Mouse (Mus musculus): ENCODE measurements around the gene Ubap1l.

- no peak for TF ChIP-seq POLR2A (IDR thresholded peaks at IDR 0.05; ENCODE audit: control insufficient read depth, low read depth, low read length)
- TF ChIP-seq CTCF (IDR thresholded peaks at IDR 0.05; ENCODE audit: control insufficient read depth, insufficient read depth, insufficient replicate concordance, low read depth, low read length) = no peak
Observed at GRCm38 (mm10) chr9:65382031-65382750, 21.4 kb downstream of the Ubap1l start.
